Mouse (Mus musculus) erythroblast, embryonic 14.5 days (primary cell): ENCODE results near the gene Golph3.

ENCODE experiments used
- GATA1 ChIP-seq: IDR thresholded peaks from 2 replicates; pipeline ENCODE4 v1.6.1; 2012; ENCODE audit warnings: low read length, inconsistent platforms, mixed read lengths
- TAL1 ChIP-seq: IDR thresholded peaks from 3 replicates; pipeline ENCODE4 v1.6.1; 2012; ENCODE audit warnings: low read length, inconsistent platforms, mixed read lengths

- TF ChIP-seq GATA1 (no peak), TAL1 (no peak)
Measured at GRCm38 (mm10) chr15:12317290-12317689, 4.0 kb upstream of the Golph3 start.
